Mouse (Mus musculus) kidney, adult 2 months (tissue): ENCODE data around the gene B4galnt2.

Experiments used
- CTCF ChIP-seq: fragments of 200-500 bp; conservative IDR thresholded peaks from 2 replicates; pipeline ENCODE4 v1.5.1; 2011; ENCODE audit warnings: low read depth, mild to moderate bottlenecking, control low read depth, low read length, moderate library complexity, mixed read lengths; ENCODE audit not compliant: insufficient read depth, insufficient read length
- POLR2A ChIP-seq: fragments of 200-500 bp; IDR thresholded peaks from one replicate; pipeline ENCODE4 v1.6.1; 2011; ENCODE audit warnings: low read depth, low read length, control low read depth

GRCm38 (mm10) chr11:95840694-95841497 lies 73.8 kb downstream of the B4galnt2 start:
- TF ChIP-seq CTCF (no peak), POLR2A (no peak)
